Mouse (Mus musculus) MEL (cell line): Measurements from ENCODE around the gene Pstpip1.

ENCODE experiments used
- CTCF ChIP-seq, 3 experiments: IDR thresholded peaks in 2 of 3; conservative IDR thresholded peaks in 1 of 3; 2 replicates each; pipeline ENCODE4 v1.5.1; 2011 to 2012; ENCODE audit warnings: low read length in 3 of 3, low read depth in 2 of 3, mild to moderate bottlenecking in 2 of 3, improper control_type of control experiment in 1 of 3, inconsistent platforms in 1 of 3, mixed read lengths in 1 of 3, moderate library complexity in 1 of 3; ENCODE audit not compliant: control insufficient read depth in 1 of 3, insufficient read depth in 1 of 3, poor library complexity in 1 of 3, severe bottlenecking in 1 of 3
- MYB ChIP-seq: IDR thresholded peaks from 2 replicates; pipeline ENCODE4 v1.6.1; 2011; ENCODE audit warnings: mild to moderate bottlenecking, low read depth, low read length, improper control_type of control experiment
- POLR2A ChIP-seq, 2 experiments: IDR thresholded peaks; 2 replicates each; pipeline ENCODE4 v1.6.1; 2011 to 2012; ENCODE audit warnings: low read length in 2 of 2, mild to moderate bottlenecking in 2 of 2, control low read depth in 1 of 2, improper control_type of control experiment in 1 of 2, low read depth in 1 of 2, moderate library complexity in 1 of 2; ENCODE audit not compliant: control insufficient read depth in 1 of 2, insufficient read depth in 1 of 2, poor library complexity in 1 of 2

DNA sequence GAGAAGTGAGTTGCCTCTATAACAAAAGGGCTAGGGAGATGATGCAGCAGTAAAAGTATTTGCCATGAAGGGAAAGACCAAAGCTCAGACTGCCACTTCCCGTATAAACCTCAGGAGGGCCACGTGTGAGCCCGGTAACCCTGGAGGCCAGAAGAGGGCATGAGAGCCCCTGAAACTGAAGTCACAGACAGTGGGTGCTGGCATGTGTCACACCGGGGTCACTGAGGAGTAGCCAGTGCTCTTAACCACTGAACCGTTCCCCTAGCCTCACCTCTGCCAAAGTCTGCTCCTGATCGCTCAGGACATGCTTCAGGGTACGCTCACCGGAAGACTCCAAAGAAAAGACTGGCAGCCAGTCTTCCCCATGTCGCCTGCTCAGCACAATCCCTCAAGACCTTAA lies 52.0 kb downstream of the Pstpip1 start:
- no peak for TF ChIP-seq POLR2A (IDR thresholded peaks at IDR 0.05; ENCODE audit: control insufficient read depth in 1 of 2, insufficient read depth in 1 of 2, low read depth in 1 of 2, low read length in 2 of 2, poor library complexity in 1 of 2)
- TF ChIP-seq CTCF (IDR thresholded peaks at IDR 0.05 in 2 of 3, conservative IDR thresholded peaks at IDR 0.05 in 1 of 3; ENCODE audit: control insufficient read depth in 1 of 3, insufficient read depth in 1 of 3, low read depth in 2 of 3, low read length in 3 of 3, poor library complexity in 1 of 3, severe bottlenecking in 1 of 3), result no peak
- TF ChIP-seq MYB, result no peak
